Mouse (Mus musculus) Patski (cell line): ENCODE results near the gene Zfp449. TPM values are rescaled to one million over a fixed set of nuclear protein-coding genes. Genes with fewer than 3 reads are reported as not detected.

Experiments
- ATAC-seq: fragments of 100-300 bp; one replicate; pipeline ENCODE4 v1.8.0; 2021
- CTCF ChIA-PET: fragments of 350-600 bp; sonication (Branson Sonifier 250); formaldehyde crosslinking; loops from one replicate; lab custom pipeline; 2022; ENCODE audit warnings: inconsistent platforms; lab: Charles Lee
- POLR2A ChIA-PET: fragments of 350-600 bp; sonication (Branson Sonifier 250); formaldehyde crosslinking; loops from one replicate; lab custom pipeline; 2022; ENCODE audit warnings: antibody characterized with exemption, inconsistent platforms; lab: Charles Lee
- DNase-seq: peaks from one replicate; pipeline ENCODE4 v3.0.0-alpha.2; 2011; ENCODE audit warnings: low read depth, low spot score
- H3K27me3 ChIP-seq: fragments of 371-371 bp; one replicate; pipeline ENCODE4 v1.5.1; 2021
- CTCF ChIP-seq: fragments of 100-300 bp; IDR thresholded peaks from one replicate; pipeline ENCODE4 v1.5.1; 2021
- in situ Hi-C: fragments of 300-500 bp; cut with MboI; formaldehyde crosslinking; loops from 3 replicates; pipeline ENCODE4 v1.11.1; 2018; ENCODE audit warnings: low pct_unique_long_range_greater_than_20kb, mixed read lengths
- polyA plus RNA-seq: library from polyadenylated mRNA; unstranded; gene quantifications from one replicate; pipeline ENCODE4 v1.2.3, GENCODE M21; 2021

Zfp449 gene
- polyA plus RNA-seq, 1 experiment from 2014 or later, result 6.8 TPM

- no peak for ATAC-seq
These were observed 37.9 kb downstream of the Zfp449 start for GRCm38 (mm10) chrX:56384142-56384541.

GRCm38 (mm10) chrX:56404646-56405045, 58.4 kb downstream of the Zfp449 start:
- in situ Hi-C loops, result no loop called here
- ATAC-seq (no peak), DNase-seq (no peak)
- POLR2A ChIA-PET, result no interaction called here
- no peak for TF ChIP-seq CTCF
- peaks cover 13% of the 10 kb centered on the region for H3K27me3 ChIP-seq
- CTCF ChIA-PET, result no interaction called here

More at GRCm38 (mm10) chrX:56384142-56384541, 37.9 kb downstream of the Zfp449 start:
- no peak for TF ChIP-seq CTCF
- H3K27me3 ChIP-seq, result peaks cover 36% of the 10 kb centered on the region
- DNase-seq, result no peak
- POLR2A ChIA-PET, result interaction anchor here (0.6 kb wide), 1 partner anchor 19 kb away, joined by 5 read pairs; no protein-coding TSS in a partner anchor
- CTCF ChIA-PET, result interaction anchor here (0.7 kb wide), 1 partner anchor 43 kb away, joined by 3 read pairs; no protein-coding TSS in a partner anchor
- in situ Hi-C loops, result no loop called here

- H3K27me3 ChIP-seq, result peaks cover 9% of the 10 kb centered on the region
- no peak for DNase-seq
- no peak for ATAC-seq
- POLR2A ChIA-PET, result no interaction called here
- TF ChIP-seq CTCF, result no peak
- in situ Hi-C loops, result no loop called here
- CTCF ChIA-PET, result no interaction called here
These were observed 59.3 kb downstream of the Zfp449 start for GRCm38 (mm10) chrX:56405482-56405881.

GRCm38 (mm10) chrX:56406128-56406527, 59.9 kb downstream of the Zfp449 start:
- DNase-seq, result no peak
- ATAC-seq, result no peak
- TF ChIP-seq CTCF, result no peak
- in situ Hi-C loops, result no loop called here
- ChIA-PET POLR2A (no interaction called here), CTCF (no interaction called here)
- peaks cover 7% of the 10 kb centered on the region for H3K27me3 ChIP-seq

Other genes starting within 250 kb of the Zfp449 start
- 1.1 TPM for gene 3830403N18Rik, start 209.8 kb upstream of the Zfp449 start, polyA plus RNA-seq
- not detected for gene Gm773, start 133.5 kb upstream of the Zfp449 start, polyA plus RNA-seq
- gene Smim10l2a, start 28.2 kb downstream of the Zfp449 start, polyA plus RNA-seq, result 0.46 TPM
- gene Gm2174, start 101.6 kb downstream of the Zfp449 start, polyA plus RNA-seq, result not detected
- 6.3 TPM for gene Ints6l, start 108.5 kb downstream of the Zfp449 start, polyA plus RNA-seq
- not detected for gene Gm10477, start 178.3 kb downstream of the Zfp449 start, polyA plus RNA-seq
- gene Gm648, start 203.2 kb downstream of the Zfp449 start, polyA plus RNA-seq, result not detected